Mouse (Mus musculus): Measurements from ENCODE around the gene Wnt9a.

- TF ChIP-seq CTCF (IDR thresholded peaks at IDR 0.05; ENCODE audit: low read depth, low read length) (no peak), POLR2A (IDR thresholded peaks at IDR 0.05; ENCODE audit: insufficient read depth, low read length) (no peak), EP300 (IDR thresholded peaks at IDR 0.05; ENCODE audit: insufficient read depth, low read depth, low read length) (no peak)
Observed at GRCm38 (mm10) chr11:59379547-59379946, 72.8 kb downstream of the Wnt9a start.
